Mouse (Mus musculus): ENCODE measurements around the gene Them7.

DNA sequence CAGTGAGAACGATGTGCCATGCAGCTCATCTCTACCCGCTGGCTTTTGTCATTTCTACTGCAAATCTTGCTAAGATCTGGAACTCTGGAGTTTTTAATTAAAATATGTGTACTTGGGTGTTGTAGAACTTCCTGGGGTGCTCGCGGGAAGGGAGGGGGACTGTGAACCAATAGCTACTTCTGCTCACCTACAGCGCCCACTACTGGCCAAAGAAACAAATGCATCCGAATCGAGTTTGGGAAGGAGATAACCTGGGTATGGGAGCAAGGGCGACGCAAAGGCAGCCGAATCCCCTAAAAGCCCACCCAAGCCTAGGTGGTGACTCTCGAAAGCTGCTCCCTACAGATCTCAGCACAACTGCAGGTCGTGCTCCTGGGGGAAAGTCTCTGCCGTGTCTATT is 87.3 kb downstream of the Them7 start:
- TF ChIP-seq CTCF (IDR thresholded peaks at IDR 0.05; ENCODE audit: insufficient read depth, low read depth, low read length) (peak; percentile 21; the same call in 1 of the 2 replicates), POLR2A (IDR thresholded peaks at IDR 0.05; ENCODE audit: insufficient read depth, low read depth, low read length) (no peak)

All from olfactory bulb, adult 2 months (tissue).